ENCODE assay signal across 7 mouse cellular contexts in the genomic region with DNA sequence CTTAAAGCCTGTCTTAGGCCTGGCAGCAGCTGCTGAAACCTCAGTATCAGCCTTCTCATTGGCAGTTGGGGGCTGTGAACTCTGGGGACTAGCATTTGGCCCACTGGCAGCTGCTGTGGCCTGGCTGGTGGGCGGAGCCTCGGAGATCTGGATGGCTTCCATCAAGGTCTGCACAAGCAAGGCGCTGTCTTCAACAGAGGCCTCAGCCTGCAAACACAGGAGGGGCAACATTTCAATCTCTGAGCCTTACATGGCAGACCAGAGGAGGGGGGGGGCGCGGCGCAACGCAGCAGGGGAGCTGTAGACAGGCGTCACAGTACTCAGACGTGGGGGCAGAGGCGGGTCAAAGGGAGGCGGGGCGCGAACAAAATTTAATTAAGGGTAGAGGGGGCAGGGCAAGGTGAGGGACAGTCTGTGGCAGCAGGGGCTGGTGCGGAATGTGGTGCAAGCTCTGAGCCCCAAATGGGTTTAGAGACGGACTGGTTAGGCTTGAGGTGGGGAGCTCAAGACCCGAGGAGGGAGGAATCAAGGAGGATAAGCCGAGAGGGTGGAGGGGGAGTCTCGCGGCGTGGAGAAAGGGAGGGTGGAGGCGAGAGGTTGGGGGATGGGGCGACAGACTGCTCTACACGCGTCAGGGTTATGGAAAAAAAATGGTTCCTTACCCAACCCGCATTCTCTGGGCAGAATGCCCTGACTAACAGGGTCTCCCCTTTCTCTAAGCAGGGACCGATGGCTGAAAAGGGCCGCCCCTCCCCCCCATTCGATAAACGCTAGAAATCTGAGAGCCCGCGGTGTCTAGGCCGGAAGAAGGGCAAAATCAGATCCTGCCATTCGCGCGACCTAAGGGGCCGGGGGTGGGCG. TPM values are rescaled to one million over a fixed set of nuclear protein-coding genes. Genes with fewer than 3 reads are reported as not detected.
A peak's percentile ranks its signal among the peaks of the same experiment; 100 is the strongest.
DNase-seq lines count a peak whose midpoint lies in the region; ATAC-seq and TF ChIP-seq lines count a peak whose summit lies in the region.

No protein-coding gene starts in this region.

- peaks cover 6% of the 10 kb centered on the region for H3K27me3 ChIP-seq in Patski
- H3K27me3 ChIP-seq in forebrain, embryonic 15.5 days = no peaks in the 10 kb centered on the region

- CTCF ChIA-PET in Patski (lab: Charles Lee) = no interaction called here

- H3K9me3 ChIP-seq in forebrain, embryonic 15.5 days = no peaks in the 10 kb centered on the region

- peaks cover 38% of the 10 kb centered on the region for H3K36me3 ChIP-seq in forebrain, embryonic 15.5 days

- DNase-seq in Patski (ENCODE audit: low read depth, low spot score) = no peak
- DNase-seq in heart, postnatal 4 days = peak; percentile 81
- peak; percentile 48 for DNase-seq in layer of hippocampus, adult 9-11 months
- peak; percentile 85 for DNase-seq in lung, postnatal 10 days
- DNase-seq in retina, postnatal 7 days (ENCODE audit: low read depth, low spot score) = peak; percentile 61

- no peak for TF ChIP-seq CTCF in Patski (IDR thresholded peaks at IDR 0.05)

- in situ Hi-C loops in Patski (cut with MboI; ENCODE audit: low pct_unique_long_range_greater_than_20kb) = loop anchor here (5.0 kb wide), 1 partner anchor 108 kb away; no protein-coding TSS in a partner anchor

- H3K9ac ChIP-seq in forebrain, embryonic 15.5 days (replicated peaks) = peak overlapping the region; percentile 75

- H3K27ac ChIP-seq in brown adipose tissue, adult 24 weeks (replicated peaks; ENCODE audit: low read depth, low read length) = peak overlapping the region; percentile 33; the same call in 1 of the 2 replicates
- peak overlapping the region; percentile 92 for H3K27ac ChIP-seq in forebrain, embryonic 15.5 days (replicated peaks)

- 18% methylated on average over 37 of the region's 37 CpGs for WGBS in forebrain, embryonic 15.5 days

- H3K4me2 ChIP-seq in forebrain, embryonic 15.5 days (replicated peaks) = peak overlapping the region; percentile 51

- POLR2A ChIA-PET in Patski (lab: Charles Lee) = no interaction called here

- H3K4me3 ChIP-seq in brown adipose tissue, adult 24 weeks (ENCODE audit: insufficient read depth, low read depth, low read length) = peak overlapping the region; percentile 98
- H3K4me3 ChIP-seq in forebrain, embryonic 15.5 days = peak overlapping the region; percentile 64

- ATAC-seq in Patski = peak; percentile 16
- ATAC-seq in forebrain, embryonic 15.5 days (replicated peaks) = peak; percentile 44

- peaks cover 2% of the 10 kb centered on the region for H3K4me1 ChIP-seq in brown adipose tissue, adult 24 weeks (ENCODE audit: control insufficient read depth, insufficient read depth, insufficient read length, low read length)
- peaks cover 38% of the 10 kb centered on the region for H3K4me1 ChIP-seq in forebrain, embryonic 15.5 days

RNA-seq across cellular contexts. Expression of a gene that starts 1.4 kb away (rescaled TPM):
- polyA plus RNA-seq in Patski (2021) = 271 TPM
- 75.6 and 84.7 TPM in 2 replicates for polyA plus RNA-seq in brown adipose tissue, adult 24 weeks (2012; ENCODE audit: insufficient read depth, insufficient read length, missing spikeins)
- 904 and 963 TPM in 2 replicates for polyA plus RNA-seq in forebrain, embryonic 15.5 days (2015; fragmentation: Nextera tagmentation; extraction: Ambion mirVana)
- total RNA-seq in heart, postnatal 4 days (2021) = 100 to 1,000 TPM; 269 to 273 TPM
